Mouse (Mus musculus) midbrain, postnatal 0 days (tissue): ENCODE results near the gene Itpk1. TPM values are rescaled to one million over a fixed set of nuclear protein-coding genes. Genes with fewer than 3 reads are reported as not detected.

ENCODE experiments used
- ATAC-seq: fragments of 200-750 bp; cut with Nextera tagmentation; 2 replicates; pipeline ENCODE4 v1.8.0; 2017; ENCODE audit warnings: moderate number of reproducible peaks, mild to moderate bottlenecking, moderate TSS enrichment, moderate library complexity; ENCODE audit not compliant: low FRiP score
- DNase-seq: peaks from one replicate; pipeline ENCODE4 v3.0.0-alpha.2; 2015; ENCODE audit warnings: low spot score
- H3K27ac ChIP-seq: fragments of 300-500 bp; sonication (generic); 2 replicates; pipeline ENCODE4 v1.5.1; 2014; ENCODE audit warnings: low read depth, mild to moderate bottlenecking, low read length, mixed read lengths
- H3K27me3 ChIP-seq: fragments of 300-500 bp; sonication (generic); 2 replicates; pipeline ENCODE4 v1.6.1; 2014; ENCODE audit warnings: low read length, control low read depth, mixed read lengths; ENCODE audit not compliant: insufficient read depth
- H3K36me3 ChIP-seq: fragments of 300-500 bp; sonication (generic); 2 replicates; pipeline ENCODE4 v1.6.1; 2014; ENCODE audit warnings: low read length, control low read depth, mixed read lengths; ENCODE audit not compliant: insufficient read depth
- H3K4me1 ChIP-seq: fragments of 300-500 bp; sonication (generic); 2 replicates; pipeline ENCODE4 v1.6.1; 2014; ENCODE audit warnings: mild to moderate bottlenecking, control low read depth, antibody characterized with exemption, low read length, mixed read lengths; ENCODE audit not compliant: insufficient read depth
- H3K4me2 ChIP-seq: fragments of 300-500 bp; sonication (generic); 2 replicates; pipeline ENCODE4 v1.6.1; 2014; ENCODE audit warnings: low read depth, mild to moderate bottlenecking, low read length, mixed read lengths; ENCODE audit not compliant: poor library complexity, severe bottlenecking
- H3K4me3 ChIP-seq: fragments of 300-500 bp; sonication (generic); 2 replicates; pipeline ENCODE4 v1.5.1; 2014; ENCODE audit warnings: low read depth, mild to moderate bottlenecking, low read length, moderate library complexity
- H3K9ac ChIP-seq: fragments of 300-500 bp; sonication (generic); replicated peaks from 2 replicates; pipeline ENCODE4 v1.6.1; 2014; ENCODE audit warnings: mild to moderate bottlenecking, low read length, moderate library complexity, mixed read lengths; ENCODE audit not compliant: poor library complexity, severe bottlenecking
- H3K9me3 ChIP-seq: fragments of 300-500 bp; sonication (generic); 2 replicates; pipeline ENCODE4 v1.6.1; 2016; ENCODE audit warnings: low read length, control low read depth
- CTCF ChIP-seq: IDR thresholded peaks from 2 replicates; pipeline ENCODE4 v1.5.1; 2016; ENCODE audit warnings: antibody characterized with exemption, mild to moderate bottlenecking
- WGBS: fragments of 180-500 bp; shearing (Covaris S2); extraction: QIAGEN DNeasy Blood & Tissue Kit; methylation state at CpG from one replicate; pipeline ENCODE4 v1.1.7; 2014; 5-methylcytosine and 5-hydroxymethylcytosine counted together
- polyA plus RNA-seq: library from polyadenylated mRNA; unstranded; fragments of >200 nt; fragmentation: Nextera tagmentation; extraction: Ambion mirVana; gene quantifications from 2 replicates; pipeline ENCODE4 v1.2.1, GENCODE M21; 2015
- total RNA-seq: library from RNA; depleted of rRNA; stranded (reverse); fragments of >200 nt; gene quantifications from 2 replicates; pipeline ENCODE4 v1.2.3, GENCODE M21; 2014

The Itpk1 gene
- total and polyA plus RNA-seq, 2 experiments from 2014 or later = 39.0 to 66.6 TPM

GRCm38 (mm10) chr12:102626841-102627240 lies 77.9 kb downstream of the Itpk1 start:
- no peak for TF ChIP-seq CTCF
- no peak overlapping the region for H3K4me3 ChIP-seq
- DNase-seq = no peak
- 0 out of 2 replicates have a peak, but pooled peaks cover 8% of the 10 kb centered on the region for H3K36me3 ChIP-seq
- 54% methylated on average over 7 of the region's 7 CpGs for WGBS
- H3K4me1 ChIP-seq = no peaks in the 10 kb centered on the region
- ATAC-seq = no peak
- no peaks in the 10 kb centered on the region for H3K27me3 ChIP-seq
- H3K4me2 ChIP-seq = no peak overlapping the region
- no peak overlapping the region for H3K27ac ChIP-seq
- H3K9me3 ChIP-seq = no peaks in the 10 kb centered on the region
- no peak overlapping the region for H3K9ac ChIP-seq

GRCm38 (mm10) chr12:102625717-102626116 lies 79.0 kb downstream of the Itpk1 start:
- H3K4me3 ChIP-seq = no peak overlapping the region
- TF ChIP-seq CTCF = no peak
- 0 out of 2 replicates have a peak, but pooled peaks cover 11% of the 10 kb centered on the region for H3K36me3 ChIP-seq
- H3K9ac ChIP-seq = no peak overlapping the region
- H3K27ac ChIP-seq = no peak overlapping the region
- H3K9me3 ChIP-seq = no peaks in the 10 kb centered on the region
- no peak overlapping the region for H3K4me2 ChIP-seq
- ATAC-seq = no peak
- no peaks in the 10 kb centered on the region for H3K4me1 ChIP-seq
- no peak for DNase-seq
- no peaks in the 10 kb centered on the region for H3K27me3 ChIP-seq
- 74% methylated on average over 6 of the region's 6 CpGs for WGBS

- H3K9ac ChIP-seq = no peak overlapping the region
- no peak for ATAC-seq
These were observed 79.6 kb downstream of the Itpk1 start for GRCm38 (mm10) chr12:102625118-102625517.

GRCm38 (mm10) chr12:102623827-102624226 lies 80.9 kb downstream of the Itpk1 start:
- ATAC-seq (no peak), DNase-seq (no peak)
- Histone ChIP-seq H3K27ac (no peak overlapping the region), H3K9ac (no peak overlapping the region), H3K4me3 (no peak overlapping the region), H3K4me2 (no peak overlapping the region), H3K4me1 (peaks cover 6% of the 10 kb centered on the region; the same call in 1 of the 2 replicates), H3K9me3 (no peaks in the 10 kb centered on the region), H3K27me3 (no peaks in the 10 kb centered on the region), H3K36me3 (0 out of 2 replicates have a peak, but pooled peaks cover 11% of the 10 kb centered on the region)
- 76% methylated on average over 9 of the region's 9 CpGs for WGBS
- TF ChIP-seq CTCF = no peak

More at GRCm38 (mm10) chr12:102625118-102625517, 79.6 kb downstream of the Itpk1 start:
- Histone ChIP-seq H3K27ac (no peak overlapping the region), H3K4me1 (no peaks in the 10 kb centered on the region), H3K4me2 (no peak overlapping the region), H3K36me3 (0 out of 2 replicates have a peak, but pooled peaks cover 11% of the 10 kb centered on the region), H3K4me3 (no peak overlapping the region), H3K27me3 (no peaks in the 10 kb centered on the region), H3K9me3 (no peaks in the 10 kb centered on the region)
- DNase-seq = no peak
- no peak for TF ChIP-seq CTCF
- 82% methylated on average over 5 of the region's 5 CpGs for WGBS

GRCm38 (mm10) chr12:102622302-102622842 lies 82.4 kb downstream of the Itpk1 start:
- no peaks in the 10 kb centered on the region for H3K27me3 ChIP-seq
- no peak overlapping the region for H3K27ac ChIP-seq
- H3K9ac ChIP-seq = no peak overlapping the region
- peaks cover 15% of the 10 kb centered on the region for H3K4me1 ChIP-seq
- 78% methylated on average over 12 of the region's 12 CpGs for WGBS
- no peak overlapping the region for H3K4me2 ChIP-seq
- DNase-seq (no peak), ATAC-seq (no peak)
- 0 out of 2 replicates have a peak, but pooled peaks cover 11% of the 10 kb centered on the region for H3K36me3 ChIP-seq
- TF ChIP-seq CTCF = no peak
- H3K4me3 ChIP-seq = no peak overlapping the region
- no peaks in the 10 kb centered on the region for H3K9me3 ChIP-seq

GRCm38 (mm10) chr12:102621811-102622210 lies 82.9 kb downstream of the Itpk1 start:
- H3K9me3 ChIP-seq = no peaks in the 10 kb centered on the region
- H3K4me2 ChIP-seq = no peak overlapping the region
- H3K36me3 ChIP-seq = 0 out of 2 replicates have a peak, but pooled peaks cover 11% of the 10 kb centered on the region
- no peak overlapping the region for H3K4me3 ChIP-seq
- WGBS = 99% methylated on average over 4 of the region's 4 CpGs
- no peak overlapping the region for H3K9ac ChIP-seq
- TF ChIP-seq CTCF = no peak
- H3K27ac ChIP-seq = no peak overlapping the region
- no peak for ATAC-seq
- H3K4me1 ChIP-seq = peaks cover 15% of the 10 kb centered on the region
- no peak for DNase-seq
- no peaks in the 10 kb centered on the region for H3K27me3 ChIP-seq
